Mouse (Mus musculus) mouse trophoblast stem cell (cell line): Measurements from ENCODE around the gene Gm45717.
"Not testable (repeated sequence)": the region's sequence is repeated elsewhere in the genome, so short reads cannot be mapped to it uniquely, and the experiment has no call there.

ENCODE experiments used
- in situ Hi-C, 2 experiments: fragments of 300-500 bp; cut with MseI, MboI; formaldehyde crosslinking; loops; 2 replicates in 1 of 2; 3 replicates in 1 of 2; pipeline ENCODE4 v1.15.1; 2025

Gm45717 gene

GRCm38 (mm10) chr7:140955758-140956555, at the start of gene Gm45717, which contains the start of gene Ifitm2:
Gene Gm45717 (minus strand): TSS chr7:140955937.
Gene Ifitm2 (minus strand): TSS chr7:140955987.
- in situ Hi-C loops: loop anchor here (5.0 kb wide), 2 partner anchors 86 to 91 kb away; no protein-coding TSS in a partner anchor

DNA sequence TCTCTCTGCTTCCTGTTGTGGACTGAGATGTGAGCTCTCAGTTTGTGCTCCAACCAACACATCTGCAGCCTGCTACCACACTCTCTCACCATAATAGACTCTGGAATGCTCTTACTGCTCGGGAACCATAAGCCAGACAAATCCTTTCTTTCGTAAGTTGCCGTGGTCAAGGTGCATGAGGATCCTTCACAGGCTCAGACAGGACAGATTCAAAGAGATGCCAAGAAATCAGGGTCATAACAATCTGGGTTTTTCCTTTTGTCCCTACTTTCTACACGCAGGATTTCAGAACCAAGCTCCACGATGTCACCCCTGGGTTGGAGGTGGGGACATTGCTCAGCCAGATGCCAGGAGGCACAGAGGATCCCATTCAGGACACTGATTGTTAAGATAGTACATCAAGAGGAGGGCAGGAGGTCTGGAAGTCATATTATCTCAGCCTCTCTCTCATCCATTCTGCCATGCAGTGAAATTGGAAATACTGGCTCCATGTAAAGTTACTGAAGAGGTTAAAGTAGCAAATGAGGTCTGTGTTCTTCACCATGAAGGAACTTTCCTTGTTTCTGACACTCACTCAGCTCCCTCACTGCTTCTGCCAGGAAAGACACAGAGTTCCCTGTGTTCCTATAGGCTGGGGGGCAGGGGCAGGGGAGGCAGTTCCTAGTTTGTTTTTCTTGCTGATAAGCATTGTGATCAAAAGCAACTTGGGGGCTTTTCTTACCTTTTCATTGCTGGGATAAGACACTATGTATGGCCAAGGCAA, 47.7 kb upstream of the Gm45717 start:
- in situ Hi-C loops: no loop called here

- in situ Hi-C loops: no loop called here
Measured at GRCm38 (mm10) chr7:141000881-141001708, 45.4 kb upstream of the Gm45717 start.

DNA sequence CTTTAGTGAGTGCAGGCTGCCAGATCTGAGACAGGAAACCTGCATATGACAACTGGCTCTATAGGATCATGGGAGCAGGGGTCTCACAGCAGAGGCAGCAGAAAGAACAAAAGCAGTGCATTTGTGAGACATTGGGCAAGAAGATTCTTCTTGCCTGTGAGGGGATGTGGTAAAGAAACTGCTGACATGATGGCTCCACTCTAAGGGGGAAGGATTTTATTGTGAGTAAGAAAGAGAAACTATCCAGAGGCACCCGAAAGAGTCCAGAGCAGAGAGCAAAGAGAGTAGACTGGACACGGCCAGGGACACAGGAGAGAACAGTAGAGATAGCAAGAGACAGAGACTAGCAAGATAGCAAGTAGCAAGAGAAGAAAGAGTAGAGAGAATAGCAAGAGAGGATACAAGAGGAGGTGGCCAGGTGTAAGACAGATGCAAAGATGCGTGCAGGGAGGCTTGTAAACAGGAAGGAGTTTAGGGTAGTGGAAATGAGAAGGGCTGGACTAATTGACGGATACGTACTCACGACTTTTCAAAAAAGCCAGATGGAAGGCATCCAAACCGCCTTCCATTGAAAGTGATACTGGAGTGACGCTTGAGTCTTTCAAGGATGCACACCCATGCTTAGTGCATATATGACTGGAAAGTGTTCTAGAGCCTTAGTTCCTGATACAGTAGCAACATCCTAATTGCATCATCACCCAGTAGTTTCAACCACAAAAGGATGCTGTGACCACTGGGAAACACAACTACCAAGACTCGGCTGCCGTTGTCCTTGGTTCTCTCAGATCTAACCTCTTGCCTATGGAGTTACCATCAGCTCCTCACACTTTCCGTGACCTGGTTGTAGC, 43.3 kb upstream of the Gm45717 start:
- in situ Hi-C loops: no loop called here

DNA sequence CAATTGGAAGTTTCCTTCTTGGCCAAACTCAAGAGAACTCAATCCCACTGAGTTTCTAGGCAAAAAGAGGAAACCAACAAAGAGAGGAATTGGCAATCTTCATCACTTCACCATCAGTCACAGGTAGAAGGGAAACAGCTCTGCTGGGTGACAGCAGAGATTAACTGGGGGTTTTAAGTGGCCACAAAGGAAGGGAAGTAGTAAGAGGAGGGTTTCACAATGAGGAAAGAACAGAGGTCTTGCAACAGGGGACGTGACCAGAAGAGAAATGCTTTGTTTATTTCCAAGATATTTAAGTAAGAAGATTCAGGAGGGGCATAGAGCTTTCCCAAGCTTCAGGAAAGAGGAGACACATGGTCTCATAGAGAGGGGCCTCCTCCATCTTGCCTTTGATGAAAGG, 42.1 kb upstream of the Gm45717 start:
- in situ Hi-C loops: no loop called here

DNA sequence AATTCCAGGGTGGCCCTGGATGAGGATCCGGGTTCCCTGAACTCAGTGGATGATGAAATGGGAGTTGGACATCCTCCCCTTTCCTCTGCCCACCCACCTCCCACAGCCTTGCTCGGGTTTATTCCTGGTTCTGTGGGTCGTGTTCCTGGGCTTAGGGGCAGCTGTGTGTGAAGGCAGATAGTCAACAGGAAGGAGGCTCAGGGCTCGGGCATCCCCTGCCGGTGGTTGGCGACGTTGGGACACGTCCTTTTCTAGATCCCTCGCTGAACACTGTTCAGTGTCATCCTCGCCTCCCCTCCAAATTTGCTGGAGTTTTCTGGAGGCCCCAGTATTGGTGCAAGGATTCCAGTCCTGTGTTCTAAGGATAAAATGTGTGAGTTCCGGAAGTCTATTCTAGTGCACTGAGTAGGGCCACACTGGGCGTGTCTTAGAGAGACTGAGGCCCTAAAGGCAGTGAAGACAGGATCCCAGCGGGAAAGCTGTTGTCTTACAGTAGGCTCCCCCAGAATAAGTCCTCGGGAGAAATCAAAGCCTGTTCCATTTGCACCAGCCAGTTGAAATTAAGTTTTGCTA, 35.5 kb upstream of the Gm45717 start:
- in situ Hi-C loops: no loop called here

DNA sequence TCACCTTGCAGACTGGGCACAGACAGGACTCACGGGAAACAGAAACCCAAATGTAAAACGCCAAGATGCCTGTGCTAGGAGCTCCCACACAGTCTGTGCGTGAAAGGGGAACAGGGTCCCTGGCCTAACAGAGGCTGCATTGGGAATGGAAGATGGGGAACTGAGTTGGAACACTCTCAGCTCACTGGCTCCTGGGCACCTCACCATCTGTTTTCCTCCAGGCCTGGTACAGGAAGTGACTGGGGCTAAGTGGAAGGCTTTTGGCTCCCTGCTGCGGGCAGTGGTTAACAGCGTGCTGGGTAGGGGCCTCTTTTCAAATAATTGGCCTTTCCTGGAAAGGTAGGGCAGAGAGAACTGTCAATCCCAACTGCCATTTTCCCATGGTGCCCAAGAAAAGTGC, 34.9 kb upstream of the Gm45717 start:
- in situ Hi-C loops: no loop called here

GRCm38 (mm10) chr7:140990185-140990584, 34.4 kb upstream of the Gm45717 start:
- in situ Hi-C loops: no loop called here

DNA sequence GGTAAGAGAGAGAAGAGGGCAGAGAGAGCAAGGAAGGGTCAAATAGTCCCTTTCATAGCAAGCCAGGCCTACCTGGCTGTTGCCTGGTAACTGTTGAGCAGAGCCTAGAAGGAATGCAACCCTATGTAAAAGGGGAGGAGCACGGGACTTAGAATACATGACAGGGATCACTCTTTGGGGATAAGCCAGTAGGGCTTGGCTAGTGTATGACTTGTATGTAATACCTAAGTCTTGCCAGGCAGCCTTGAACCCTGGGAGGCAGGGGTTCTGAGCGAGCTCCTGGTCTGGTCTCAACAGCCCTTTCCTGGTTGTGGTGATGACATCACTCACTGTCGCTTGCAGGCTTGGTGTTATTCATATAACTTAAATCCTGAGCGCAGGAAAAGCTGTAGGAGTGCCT, 33.3 kb upstream of the Gm45717 start:
- in situ Hi-C loops: no loop called here

DNA sequence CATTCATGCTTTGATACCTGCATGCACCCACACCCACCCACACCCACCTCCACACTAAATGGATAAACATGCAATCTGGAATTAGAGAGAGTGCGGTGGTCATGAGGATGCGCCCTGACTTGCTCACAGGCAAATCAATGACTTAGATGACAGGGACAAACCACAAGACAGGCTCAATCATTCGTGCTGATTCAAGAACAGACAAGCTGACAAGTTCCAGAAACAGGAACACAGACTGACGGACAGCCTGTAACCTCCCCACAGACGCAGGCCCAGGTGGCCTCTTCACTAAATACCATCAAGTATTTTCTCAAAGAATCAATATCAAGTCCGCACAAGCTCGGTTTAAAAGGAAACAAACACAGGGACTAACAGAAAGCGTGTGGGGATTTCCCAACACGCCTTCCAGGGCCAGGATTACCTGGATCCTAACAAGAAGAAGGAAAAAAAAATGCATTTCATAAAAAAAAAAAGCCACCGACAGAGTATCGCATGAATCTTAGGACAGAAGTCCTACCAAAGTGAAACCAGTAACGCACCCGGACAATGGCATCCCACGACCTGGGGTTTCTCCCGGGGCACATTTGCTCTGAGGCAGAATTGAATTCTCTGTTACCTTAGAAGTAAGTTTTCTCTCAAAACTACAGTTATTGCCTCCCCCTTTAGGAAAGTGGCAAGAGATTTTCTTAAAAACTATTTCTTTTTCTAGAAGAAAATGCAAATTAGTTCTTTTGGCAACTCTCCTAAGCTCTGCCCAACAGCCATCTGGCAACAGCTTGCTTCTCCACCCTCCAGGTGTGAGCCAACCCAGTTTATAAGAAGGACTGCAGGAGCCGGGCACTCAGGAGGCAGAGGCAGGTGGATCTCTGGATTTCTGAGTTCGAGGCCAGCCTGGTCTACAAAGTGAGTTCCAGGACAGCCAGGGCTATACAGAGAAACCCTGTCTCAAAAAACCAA, 31.7 kb upstream of the Gm45717 start:
- in situ Hi-C loops: no loop called here

DNA sequence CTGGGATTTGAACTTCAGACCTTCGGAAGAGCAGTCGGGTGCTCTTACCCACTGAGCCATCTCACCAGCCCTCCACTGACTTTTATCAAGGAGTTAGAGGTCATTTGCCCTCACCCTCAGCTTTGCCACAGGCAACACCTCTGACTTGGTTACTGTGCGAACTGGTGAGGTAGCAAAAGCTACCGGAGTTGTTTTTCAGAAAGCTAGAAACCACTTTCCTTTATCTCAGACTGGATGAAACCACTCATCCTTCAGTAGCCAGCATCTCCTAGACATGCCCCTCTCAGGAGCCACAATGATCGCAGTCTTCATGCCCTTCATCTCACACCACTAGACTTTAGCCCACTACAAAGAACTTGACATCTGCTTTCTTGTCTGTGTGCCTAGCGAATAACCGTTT, 27.2 kb upstream of the Gm45717 start:
- in situ Hi-C loops: no loop called here

DNA sequence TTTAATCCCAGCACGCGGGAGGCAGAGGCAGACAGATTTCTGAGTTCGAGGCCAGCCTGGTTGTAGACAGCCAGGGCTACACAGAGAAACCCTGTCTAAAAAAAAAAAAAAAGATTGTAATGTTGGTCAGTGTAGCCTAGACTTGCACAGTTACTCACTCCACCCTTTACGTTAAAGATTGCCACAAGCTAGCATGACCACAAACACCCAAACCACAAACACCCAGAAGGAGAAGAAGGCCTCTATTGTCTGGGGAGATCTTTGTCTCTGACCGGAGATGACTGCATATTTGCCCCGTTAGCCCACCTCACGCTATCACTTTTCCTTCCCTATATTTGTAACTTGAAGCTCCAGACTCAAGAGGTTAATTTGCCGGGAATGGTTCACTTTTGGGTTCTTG, 26.0 kb upstream of the Gm45717 start:
- in situ Hi-C loops: no loop called here

DNA sequence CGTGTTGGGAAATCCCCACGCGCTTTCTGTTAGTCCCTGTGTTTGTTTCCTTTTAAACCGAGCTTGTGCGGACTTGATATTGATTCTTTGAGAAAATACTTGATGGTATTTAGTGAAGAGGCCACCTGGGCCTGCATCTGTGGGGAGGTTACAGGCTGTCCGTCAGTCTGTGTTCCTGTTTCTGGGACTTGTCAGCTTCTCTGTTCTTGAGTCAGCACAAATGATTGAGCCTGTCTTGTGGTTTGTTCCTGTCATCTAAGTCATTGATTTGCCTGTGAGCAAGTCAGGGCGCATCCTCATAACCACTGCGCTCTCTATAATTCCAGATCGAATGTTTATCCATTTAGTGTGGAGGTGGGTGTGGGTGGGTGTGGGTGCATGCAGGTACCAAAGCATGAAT, 21.0 kb upstream of the Gm45717 start:
- in situ Hi-C loops: not testable (repeated sequence)

DNA sequence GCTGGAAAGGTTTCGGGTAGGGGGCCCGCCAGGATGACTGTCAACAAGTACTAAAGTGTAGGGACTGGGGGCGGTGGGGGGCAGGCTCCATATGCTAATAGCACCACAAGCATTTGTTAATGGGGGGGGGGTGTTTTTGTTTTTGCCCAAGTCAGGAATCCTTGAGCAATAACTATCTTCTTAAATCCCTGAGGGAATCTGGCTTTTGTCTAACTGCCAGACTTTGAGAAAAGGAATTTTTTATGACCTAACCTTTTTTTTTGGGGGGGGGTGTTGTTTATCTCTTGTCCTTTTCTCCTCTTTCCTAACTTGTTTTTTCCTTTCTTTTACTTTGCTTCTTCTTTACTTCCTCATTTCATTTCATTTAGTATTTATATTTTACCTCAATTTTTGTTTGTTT, 19.7 kb upstream of the Gm45717 start:
- in situ Hi-C loops: no loop called here

- in situ Hi-C loops: no loop called here
Measured at GRCm38 (mm10) chr7:140974940-140975339, 19.2 kb upstream of the Gm45717 start.

GRCm38 (mm10) chr7:140973396-140974165, 17.8 kb upstream of the Gm45717 start:
- in situ Hi-C loops: no loop called here

GRCm38 (mm10) chr7:140971479-140972171, 15.9 kb upstream of the Gm45717 start:
- in situ Hi-C loops: no loop called here

DNA sequence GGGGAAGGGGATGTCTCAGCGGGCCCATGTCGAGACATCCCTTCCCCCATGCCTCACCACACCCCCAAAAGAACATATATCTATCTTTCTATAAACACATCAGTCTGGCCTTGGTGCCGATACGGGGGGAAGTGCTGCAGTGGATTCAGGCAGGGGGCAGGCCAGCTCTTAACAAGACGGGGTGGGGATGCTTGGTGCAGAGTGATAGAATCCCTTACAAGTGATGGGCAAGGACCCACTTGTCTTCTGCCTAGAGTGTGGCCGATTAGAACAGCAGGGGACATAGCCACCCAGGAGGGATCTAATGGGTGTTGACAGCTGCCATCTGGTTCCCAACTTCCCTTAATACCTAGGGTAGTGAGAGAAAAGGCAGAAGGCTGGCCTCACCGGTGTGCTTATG, 15.2 kb upstream of the Gm45717 start:
- in situ Hi-C loops: no loop called here
